Comparison of ENCODE assay signal across 8 mouse cellular contexts in the genomic region with DNA sequence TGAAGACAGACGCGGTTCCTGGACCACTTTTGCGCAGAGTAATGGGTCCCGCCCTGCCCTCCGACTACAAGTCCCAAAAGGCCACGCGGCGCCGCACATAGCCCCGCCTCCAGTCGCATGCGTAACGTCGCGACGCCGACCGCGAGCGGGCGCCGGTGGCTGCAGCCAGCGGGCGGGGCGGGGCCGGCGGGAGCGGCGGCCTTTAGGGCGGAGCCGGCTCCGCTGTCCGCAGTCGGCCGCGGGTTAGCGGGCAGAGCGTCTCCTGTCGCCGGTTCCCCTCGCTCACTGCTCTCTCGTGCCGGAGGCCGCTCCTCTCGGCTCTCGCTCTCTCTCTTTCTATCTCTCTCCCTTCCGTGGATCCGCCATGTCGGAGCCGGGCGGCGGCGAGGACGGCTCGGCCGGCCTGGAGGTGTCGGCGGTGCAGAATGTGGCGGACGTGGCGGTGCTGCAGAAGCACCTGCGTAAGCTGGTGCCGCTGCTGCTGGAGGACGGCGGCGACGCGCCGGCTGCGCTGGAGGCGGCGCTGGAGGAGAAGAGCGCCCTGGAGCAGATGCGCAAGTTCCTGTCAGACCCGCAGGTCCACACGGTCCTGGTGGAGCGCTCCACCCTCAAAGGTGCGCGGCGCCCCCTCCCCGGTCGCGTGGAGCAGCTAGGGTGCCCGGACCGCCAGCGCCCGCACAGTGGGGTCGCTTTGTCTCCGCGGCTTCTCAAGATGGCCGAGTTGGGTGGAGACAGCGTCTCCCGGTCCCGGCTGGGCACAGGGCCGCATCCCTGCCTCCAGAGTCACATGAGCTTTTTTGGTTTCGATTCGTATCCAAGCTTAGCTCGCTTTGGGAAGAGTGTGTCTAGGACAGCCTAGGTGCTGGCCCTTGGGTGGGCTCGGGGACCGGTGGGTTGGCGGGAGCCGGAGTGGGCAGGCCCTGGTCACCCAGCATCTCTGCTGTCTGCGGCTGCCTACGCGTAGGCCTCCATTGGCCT. TPM values are rescaled to one million over a fixed set of nuclear protein-coding genes. Genes with fewer than 3 reads are reported as not detected.
DNase-seq lines count a peak whose midpoint lies in the region; ATAC-seq lines count a peak whose summit lies in the region.

Gene Dync1h1 (plus strand): TSS at position 212 of the 978 bp plus-strand sequence.

- peak; percentile 95 for ATAC-seq in inflammation-experienced regulatory T-cells, adult 6 months
- ATAC-seq in megakaryocyte-erythroid progenitor cell, adult 5-6 weeks (replicated peaks; ENCODE audit: low FRiP score, low TSS enrichment, poor library complexity, severe bottlenecking), result peak; percentile 87

- intact Hi-C loops in gastrocnemius, postnatal 14 days (cut with DNase I; ENCODE audit: low total_unique reads), result no loop called here
- intact Hi-C loops in left cerebral cortex, postnatal 10 days (cut with DNase I), result loop anchor here (5.0 kb wide), 1 partner anchor 241 kb away; the partner anchor contains the start of gene Mok

- peak; percentile 87 for DNase-seq in adipocyte (ENCODE audit: low spot score)
- DNase-seq in embryo, embryonic 10 days (ENCODE audit: low spot score), result peak; percentile 96
- DNase-seq in gastrocnemius, postnatal 14 days, result peak; percentile 95
- DNase-seq in left cerebral cortex, postnatal 10 days (ENCODE audit: extremely low spot score in 1 of 2, low spot score in 2 of 2), result peak; percentile 91 to 97
- DNase-seq in right cerebral cortex, postnatal 25 days, result peak; percentile 94
- DNase-seq in urinary bladder, postnatal 4 days (ENCODE audit: low spot score in 2 of 2), result peak; percentile 88 to 94

RNA-seq across cellular contexts. Expression of gene Dync1h1, which starts in this region (rescaled TPM):
- 10 to 100 TPM; 63.0 to 69.7 TPM for total RNA-seq in gastrocnemius, postnatal 14 days (2021)
- 10 to 100 TPM; 32.4 to 52.5 (median 48.5) TPM for polyA plus RNA-seq in inflammation-experienced regulatory T-cells, adult 6 months (2017; shearing (Covaris generic))
- 100 to 1,000 TPM; 337 to 350 TPM for total RNA-seq in left cerebral cortex, postnatal 10 days (2021)
- total RNA-seq in megakaryocyte-erythroid progenitor cell, adult 5-6 weeks (2014; fragmentation: Nextera tagmentation), result 74.1 and 185 TPM in 2 replicates
- total RNA-seq in megakaryocyte-erythroid progenitor cell, adult 5-6 weeks (2017), result 56.6 and 70.5 TPM in 2 replicates

Comparison
In these comparisons a context has a peak if more than half of its experiments do, and no peak if none do; other contexts are left out.
1. Peak in every context shown above with its lines: DNase-seq and ATAC-seq.